Mouse (Mus musculus): ENCODE data around the gene Foxj3. TPM values are rescaled to one million over a fixed set of nuclear protein-coding genes. Genes with fewer than 3 reads are reported as not detected.

The Foxj3 gene
- polyA plus RNA-seq, 1 experiment: 9.7 TPM

- whole genome bisulfite sequencing: 71% methylated on average over 4 of the region's 4 CpGs
- no peak overlapping the region for H3K27ac ChIP-seq (ENCODE audit: control insufficient read depth, insufficient read depth, low read depth, low read length, poor library complexity)
Observed at GRCm38 (mm10) chr4:119523575-119523974, 13.2 kb upstream of the Foxj3 start.

GRCm38 (mm10) chr4:119524010-119524409 is 12.8 kb upstream of the Foxj3 start:
- Histone ChIP-seq H3K4me1 (ENCODE audit: control insufficient read depth, insufficient read depth, low read length) (no peaks in the 10 kb centered on the region), H3K27ac (ENCODE audit: control insufficient read depth, insufficient read depth, low read depth, low read length, poor library complexity) (no peak overlapping the region), H3K4me3 (replicated peaks; ENCODE audit: control insufficient read depth, low read depth, low read length) (no peak overlapping the region)
- TF ChIP-seq POLR2A (IDR thresholded peaks at IDR 0.05; ENCODE audit: borderline replicate concordance, control insufficient read depth, low read depth, low read length) (no peak), CTCF (IDR thresholded peaks at IDR 0.05; ENCODE audit: control insufficient read depth, insufficient read depth, low read length) (no peak)
- WGBS: 81% methylated on average over 1 of the region's 1 CpGs

More at GRCm38 (mm10) chr4:119523575-119523974, 13.2 kb upstream of the Foxj3 start:
- Histone ChIP-seq H3K4me3 (replicated peaks; ENCODE audit: control insufficient read depth, low read depth, low read length) (no peak overlapping the region), H3K4me1 (ENCODE audit: control insufficient read depth, insufficient read depth, low read length) (no peaks in the 10 kb centered on the region)
- no peak for TF ChIP-seq POLR2A (IDR thresholded peaks at IDR 0.05; ENCODE audit: borderline replicate concordance, control insufficient read depth, low read depth, low read length)
- TF ChIP-seq CTCF (IDR thresholded peaks at IDR 0.05; ENCODE audit: control insufficient read depth, insufficient read depth, low read length): no peak

- WGBS: 84% methylated on average over 2 of the region's 2 CpGs
- no peak overlapping the region for H3K27ac ChIP-seq (ENCODE audit: control insufficient read depth, insufficient read depth, low read depth, low read length, poor library complexity)
- TF ChIP-seq POLR2A (IDR thresholded peaks at IDR 0.05; ENCODE audit: borderline replicate concordance, control insufficient read depth, low read depth, low read length): no peak
- TF ChIP-seq CTCF (IDR thresholded peaks at IDR 0.05; ENCODE audit: control insufficient read depth, insufficient read depth, low read length): no peak
- H3K4me1 ChIP-seq (ENCODE audit: control insufficient read depth, insufficient read depth, low read length): no peaks in the 10 kb centered on the region
- no peak overlapping the region for H3K4me3 ChIP-seq (replicated peaks; ENCODE audit: control insufficient read depth, low read depth, low read length)
Observed at GRCm38 (mm10) chr4:119524466-119524865, 12.3 kb upstream of the Foxj3 start.

GRCm38 (mm10) chr4:119526329-119526845 is 10.4 kb upstream of the Foxj3 start:
- no peak overlapping the region for H3K4me3 ChIP-seq (replicated peaks; ENCODE audit: control insufficient read depth, low read depth, low read length)
- TF ChIP-seq POLR2A (IDR thresholded peaks at IDR 0.05; ENCODE audit: borderline replicate concordance, control insufficient read depth, low read depth, low read length) (no peak), CTCF (IDR thresholded peaks at IDR 0.05; ENCODE audit: control insufficient read depth, insufficient read depth, low read length) (no peak)

GRCm38 (mm10) chr4:119531813-119532212 is 5.0 kb upstream of the Foxj3 start:
- WGBS: 66% methylated on average over 2 of the region's 2 CpGs
- Histone ChIP-seq H3K4me3 (replicated peaks; ENCODE audit: control insufficient read depth, low read depth, low read length) (no peak overlapping the region), H3K4me1 (ENCODE audit: control insufficient read depth, insufficient read depth, low read length) (0 out of 2 replicates have a peak, but pooled peaks cover 1% of the 10 kb centered on the region), H3K27ac (ENCODE audit: control insufficient read depth, insufficient read depth, low read depth, low read length, poor library complexity) (no peak overlapping the region)
- TF ChIP-seq CTCF (IDR thresholded peaks at IDR 0.05; ENCODE audit: control insufficient read depth, insufficient read depth, low read length) (no peak), POLR2A (IDR thresholded peaks at IDR 0.05; ENCODE audit: borderline replicate concordance, control insufficient read depth, low read depth, low read length) (no peak)

More at GRCm38 (mm10) chr4:119526329-119526845, 10.4 kb upstream of the Foxj3 start:
- no peaks in the 10 kb centered on the region for H3K4me1 ChIP-seq (ENCODE audit: control insufficient read depth, insufficient read depth, low read length)
- no peak overlapping the region for H3K27ac ChIP-seq (ENCODE audit: control insufficient read depth, insufficient read depth, low read depth, low read length, poor library complexity)

GRCm38 (mm10) chr4:119535103-119535502 is 1.7 kb upstream of the Foxj3 start:
- Histone ChIP-seq H3K4me3 (replicated peaks; ENCODE audit: control insufficient read depth, low read depth, low read length) (no peak overlapping the region), H3K27ac (ENCODE audit: control insufficient read depth, insufficient read depth, low read depth, low read length, poor library complexity) (no peak overlapping the region), H3K4me1 (ENCODE audit: control insufficient read depth, insufficient read depth, low read length) (peaks cover 2% of the 10 kb centered on the region)
- 72% methylated on average over 4 of the region's 4 CpGs for WGBS
- TF ChIP-seq POLR2A (IDR thresholded peaks at IDR 0.05; ENCODE audit: borderline replicate concordance, control insufficient read depth, low read depth, low read length) (no peak), CTCF (IDR thresholded peaks at IDR 0.05; ENCODE audit: control insufficient read depth, insufficient read depth, low read length) (no peak)

GRCm38 (mm10) chr4:119537436-119537835 is 632 bp downstream of the Foxj3 start:
- Histone ChIP-seq H3K27ac (ENCODE audit: control insufficient read depth, insufficient read depth, low read depth, low read length, poor library complexity) (no peak overlapping the region), H3K4me3 (replicated peaks; ENCODE audit: control insufficient read depth, low read depth, low read length) (no peak overlapping the region), H3K4me1 (ENCODE audit: control insufficient read depth, insufficient read depth, low read length) (peaks cover 4% of the 10 kb centered on the region)
- WGBS: 73% methylated on average over 4 of the region's 4 CpGs
- TF ChIP-seq CTCF (IDR thresholded peaks at IDR 0.05; ENCODE audit: control insufficient read depth, insufficient read depth, low read length): no peak
- TF ChIP-seq POLR2A (IDR thresholded peaks at IDR 0.05; ENCODE audit: borderline replicate concordance, control insufficient read depth, low read depth, low read length): no peak

- under 1% methylated on average over 85 of the region's 85 CpGs for WGBS
- Histone ChIP-seq H3K4me1 (ENCODE audit: control insufficient read depth, insufficient read depth, low read length) (peaks cover 4% of the 10 kb centered on the region), H3K4me3 (replicated peaks; ENCODE audit: control insufficient read depth, low read depth, low read length) (peak within 1 kb of the TSS; percentile 97), H3K27ac (ENCODE audit: control insufficient read depth, insufficient read depth, low read depth, low read length, poor library complexity) (peak within 1 kb of the TSS; percentile 87)
- TF ChIP-seq POLR2A (IDR thresholded peaks at IDR 0.05; ENCODE audit: borderline replicate concordance, control insufficient read depth, low read depth, low read length): peak; percentile 35; the same call in 1 of the 2 replicates
- TF ChIP-seq CTCF (IDR thresholded peaks at IDR 0.05; ENCODE audit: control insufficient read depth, insufficient read depth, low read length): no peak
Observed at GRCm38 (mm10) chr4:119539031-119539824, 2.4 kb downstream of the Foxj3 start, which contains the start of gene Frg2f1. Gene Frg2f1 (minus strand): TSS chr4:119539529.
